In genomic region chrX:164059070-164059469, GRCm38 (mm10) we compare ENCODE assay signal across 21 mouse cellular contexts. TPM values are rescaled to one million over a fixed set of nuclear protein-coding genes. Genes with fewer than 3 reads are reported as not detected.
"Had no signal": no experiment of that assay in that cellular context is flagged by ENCODE, and none has a peak within 500 bp of the region (broad histone marks: within the 10 kb centered on the region; RNA-seq: fewer than 3 reads in every experiment).

No protein-coding gene starts in this region.

- H3K9ac ChIP-seq: neural tube, embryonic 13.5 days; neural tube, embryonic 15.5 days; stomach, embryonic 15.5 days had no signal

- H3K27me3 ChIP-seq: stomach, embryonic 15.5 days had no signal

- H3K36me3 ChIP-seq: neural tube, embryonic 13.5 days; neural tube, embryonic 15.5 days; stomach, embryonic 15.5 days had no signal

- H3K4me1 ChIP-seq: neural tube, embryonic 13.5 days; neural tube, embryonic 15.5 days; stomach, embryonic 15.5 days had no signal

- DNase-seq: retina, postnatal 1 day; right cerebral cortex, adult 18-20 months; right cerebral cortex, postnatal 14 days; right cerebral cortex, postnatal 25 days; right cerebral cortex, postnatal 4 days; spleen, adult 18-20 months; thymus, adult 18-20 months; thymus, adult 2 months; thymus, postnatal 14 days; thymus, postnatal 25 days; thymus, postnatal 36 days; thymus, postnatal 4 days had no signal

- H3K4me3 ChIP-seq: neural tube, embryonic 13.5 days; neural tube, embryonic 15.5 days; stomach, embryonic 15.5 days had no signal

- H3K9me3 ChIP-seq: neural tube, embryonic 13.5 days; neural tube, embryonic 15.5 days; stomach, embryonic 15.5 days had no signal

- H3K27ac ChIP-seq: neural tube, embryonic 13.5 days; neural tube, embryonic 15.5 days; stomach, embryonic 15.5 days; stomach, postnatal 0 days had no signal

RNA-seq across cellular contexts. Expression of gene Cltrn, which starts 29.6 kb away (rescaled TPM):
- total RNA-seq: neutrophil, adult 5-6 weeks had no signal
- polyA plus RNA-seq: neural tube, embryonic 13.5 days; neural tube, embryonic 14.5 days; neural tube, embryonic 15.5 days; small intestine, adult 2 months; spleen, adult 2 months; testis, adult 2 months; thymus, adult 2 months had no signal
